Mouse (Mus musculus) bone marrow macrophage, adult 2 months (primary cell): Measurements from ENCODE around the gene Trp73.

ENCODE experiments used
- CTCF ChIP-seq: IDR thresholded peaks from 2 replicates; pipeline ENCODE4 v1.5.1; 2012; ENCODE audit warnings: low read depth, mild to moderate bottlenecking, low read length, moderate library complexity
- POLR2A ChIP-seq: IDR thresholded peaks from 2 replicates; pipeline ENCODE4 v1.6.1; 2012; ENCODE audit warnings: mild to moderate bottlenecking, low read depth, low read length, borderline replicate concordance

DNA sequence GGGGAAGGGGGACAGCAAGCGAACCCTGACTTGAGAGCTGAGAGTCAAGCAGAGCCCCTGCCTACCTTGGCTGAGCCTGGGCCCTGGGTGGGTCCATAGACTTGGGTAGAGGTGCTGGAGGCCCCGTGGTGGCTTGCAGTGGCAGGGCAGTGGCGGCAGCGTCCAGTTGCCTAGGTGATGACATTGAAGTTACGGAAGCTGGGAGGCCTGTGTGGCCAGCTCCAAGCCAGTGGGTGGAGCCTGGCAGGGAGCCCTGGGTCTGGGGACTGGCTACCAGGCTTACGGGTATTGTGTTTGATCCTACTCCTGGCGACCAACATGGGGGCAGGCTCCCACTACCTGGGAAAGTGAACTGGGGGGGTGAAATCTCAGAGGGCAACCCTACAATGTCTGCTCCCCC lies 23.6 kb downstream of the Trp73 start:
- TF ChIP-seq CTCF = no peak
- no peak for TF ChIP-seq POLR2A
